Mouse (Mus musculus): ENCODE measurements around the gene Otor. TPM values are rescaled to one million over a fixed set of nuclear protein-coding genes. Genes with fewer than 3 reads are reported as not detected.

Gene Otor
- polyA plus RNA-seq (2012; rRNA removed), result 0.28 and 0.57 TPM in 2 replicates

DNA sequence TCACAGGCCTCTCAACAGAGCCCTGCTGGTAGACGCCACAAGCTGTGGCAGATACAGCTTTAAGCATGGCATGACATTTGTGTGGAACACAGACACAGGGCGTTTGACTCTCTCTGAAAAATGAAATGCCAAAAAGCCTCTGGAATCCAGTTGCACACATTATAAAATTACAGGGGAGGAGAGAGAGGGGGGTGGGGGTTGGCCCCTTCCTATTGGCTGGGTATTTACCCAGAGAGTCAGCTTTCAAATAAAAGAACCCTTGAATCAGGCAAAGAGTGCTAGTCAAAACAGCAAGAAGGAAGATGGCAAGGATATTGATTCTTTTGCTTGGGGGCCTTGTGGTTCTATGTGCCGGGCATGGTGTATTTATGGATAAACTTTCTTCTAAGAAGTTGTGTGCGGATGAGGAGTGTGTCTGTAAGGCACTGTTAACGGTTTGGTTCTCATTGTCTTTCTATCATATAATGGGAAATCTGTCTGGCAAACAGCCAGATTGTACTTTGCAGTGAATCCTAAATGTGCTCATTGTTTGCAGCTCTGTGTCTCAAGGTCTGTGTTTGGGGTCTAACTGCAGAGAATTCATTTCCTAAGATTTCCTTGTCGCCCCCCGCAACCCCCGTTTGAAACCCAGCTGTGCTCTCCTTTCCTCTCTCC is at the start of gene Otor:
Otor (plus strand) TSS at position 276 of the 654 bp plus-strand sequence.

DNA sequence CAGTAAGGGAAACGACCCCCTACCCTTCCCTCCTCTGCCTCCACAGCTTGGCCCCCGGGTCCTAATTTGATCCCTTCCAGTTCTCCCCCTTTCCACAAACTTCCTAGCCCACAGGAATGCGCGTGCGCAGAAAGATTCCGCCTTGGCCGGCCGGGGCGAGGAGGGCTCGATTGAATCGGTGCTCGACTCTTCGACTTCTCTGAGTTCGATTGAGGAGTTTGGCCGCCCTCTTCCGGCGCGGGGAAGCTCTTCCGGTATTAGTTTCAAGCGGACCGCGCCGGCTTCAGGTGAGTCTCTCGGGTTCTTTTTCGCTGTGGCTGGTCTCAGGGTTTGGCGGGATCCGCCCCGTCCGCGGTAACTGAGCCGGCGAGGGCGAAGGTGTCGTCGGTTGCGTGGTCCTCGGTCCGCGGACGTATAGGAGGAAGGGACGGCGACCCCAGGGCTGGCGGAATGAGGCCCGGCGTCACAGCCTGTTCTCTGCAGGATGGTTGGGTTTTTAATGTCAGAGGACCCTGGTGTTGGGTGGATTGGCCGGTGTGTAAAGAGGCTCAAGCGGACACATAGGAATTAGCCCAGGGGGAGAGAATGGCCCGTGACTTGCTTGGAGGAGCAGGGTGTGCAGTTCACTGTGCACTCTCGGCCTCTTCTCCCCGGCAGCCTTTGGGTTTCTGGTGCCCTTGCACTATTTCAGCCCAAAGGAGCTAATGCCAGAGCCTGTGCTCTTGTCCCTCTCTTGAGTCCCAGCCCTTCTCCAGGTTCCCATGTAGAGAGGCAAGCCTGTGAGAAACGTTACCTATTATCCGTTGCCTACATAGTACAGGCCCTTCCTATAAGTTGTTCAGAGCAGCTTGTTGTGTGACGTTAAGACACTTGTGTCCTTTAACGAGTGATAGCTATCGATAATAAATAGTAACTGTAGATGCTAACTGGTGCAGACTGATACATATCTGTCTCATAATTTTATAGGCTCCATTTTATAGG is 15.2 kb upstream of the Otor start, which contains the start of gene Snrpb2:
Snrpb2 (plus strand) TSS at position 228 of the 981 bp plus-strand sequence.

Other genes starting within 250 kb of the Otor start
- gene Kif16b, start 176.9 kb upstream of the Otor start, polyA plus RNA-seq (2012; rRNA removed), result 3.9 and 4.5 TPM in 2 replicates
- gene Snrpb2, start 15.4 kb upstream of the Otor start, polyA plus RNA-seq (2012; rRNA removed), result 43.4 and 45.5 TPM in 2 replicates

Measured in central nervous system, embryonic 18 days (tissue).